Mouse (Mus musculus) heart, postnatal 0 days (tissue): Measurements from ENCODE around the gene Olfr655. TPM values are rescaled to one million over a fixed set of nuclear protein-coding genes. Genes with fewer than 3 reads are reported as not detected.

Experiments used
- ATAC-seq: fragments of 200-750 bp; cut with Nextera tagmentation; 2 replicates; pipeline ENCODE4 v1.8.0; 2017; ENCODE audit warnings: low read depth, moderate number of reproducible peaks, moderate library complexity; ENCODE audit not compliant: insufficient read depth
- DNase-seq: peaks from one replicate; pipeline ENCODE4 v3.0.0-alpha.2; 2016; ENCODE audit warnings: low spot score
- H3K27ac ChIP-seq: fragments of 300-500 bp; sonication (generic); 2 replicates; pipeline ENCODE4 v1.5.1; 2014; ENCODE audit warnings: low read depth, mild to moderate bottlenecking
- H3K27me3 ChIP-seq: fragments of 300-500 bp; sonication (generic); 2 replicates; pipeline ENCODE4 v1.6.1; 2014; ENCODE audit warnings: low read length, mixed read lengths; ENCODE audit not compliant: control insufficient read depth, insufficient read depth
- H3K36me3 ChIP-seq: fragments of 300-500 bp; sonication (generic); replicated peaks from 2 replicates; pipeline ENCODE4 v1.6.1; 2014; ENCODE audit warnings: low read length, mixed read lengths; ENCODE audit not compliant: control insufficient read depth, insufficient read depth
- H3K4me1 ChIP-seq: fragments of 300-500 bp; sonication (generic); 2 replicates; pipeline ENCODE4 v1.6.1; 2014; ENCODE audit warnings: antibody characterized with exemption; ENCODE audit not compliant: control insufficient read depth, insufficient read depth
- H3K4me2 ChIP-seq: fragments of 300-500 bp; sonication (generic); 2 replicates; pipeline ENCODE4 v1.6.1; 2014; ENCODE audit warnings: low read depth, mild to moderate bottlenecking, low read length, moderate library complexity
- H3K4me3 ChIP-seq: fragments of 300-500 bp; sonication (generic); 2 replicates; pipeline ENCODE4 v1.5.1; 2014; ENCODE audit warnings: low read depth, low read length
- H3K9ac ChIP-seq: fragments of 300-500 bp; sonication (generic); replicated peaks from 2 replicates; pipeline ENCODE4 v1.6.1; 2014; ENCODE audit warnings: low read depth, low read length, mixed read lengths
- H3K9me3 ChIP-seq: fragments of 300-500 bp; sonication (generic); replicated peaks from 2 replicates; pipeline ENCODE4 v1.6.1; 2016; ENCODE audit warnings: low read length; ENCODE audit not compliant: control insufficient read depth
- CTCF ChIP-seq: IDR thresholded peaks from 2 replicates; pipeline ENCODE4 v1.5.1; 2016; ENCODE audit warnings: antibody characterized with exemption, control low read depth, low read depth
- EP300 ChIP-seq: IDR thresholded peaks from 2 replicates; pipeline ENCODE4 v1.6.1; 2016; ENCODE audit warnings: antibody characterized with exemption, low read depth
- WGBS: fragments of 180-500 bp; shearing (Covaris S2); extraction: QIAGEN DNeasy Blood & Tissue Kit; methylation state at CpG from one replicate; pipeline ENCODE4 v1.1.7; 2014; 5-methylcytosine and 5-hydroxymethylcytosine counted together
- polyA plus RNA-seq: library from polyadenylated mRNA; unstranded; fragments of >200 nt; fragmentation: Nextera tagmentation; extraction: Ambion mirVana; gene quantifications from 2 replicates; pipeline ENCODE4 v1.2.1, GENCODE M21; 2015
- total RNA-seq: library from RNA; depleted of rRNA; stranded (reverse); fragments of >200 nt; gene quantifications from 2 replicates; pipeline ENCODE4 v1.2.3, GENCODE M21; 2014; ENCODE audit warnings: low replicate concordance; rRNA removed

Gene Olfr655
- not detected in 2 replicates for total RNA-seq
- polyA plus RNA-seq: not detected in 2 replicates

- ATAC-seq: no peak
- no peak for TF ChIP-seq CTCF
- TF ChIP-seq EP300: no peak
These were observed at the start of gene Olfr655 for GRCm38 (mm10) chr7:104601679-104602078. Gene Olfr655, minus strand, starts transcription at chr7:104601779.

GRCm38 (mm10) chr7:104646841-104647482 is 45.4 kb upstream of the Olfr655 start, which contains the start of gene Olfr658:
Gene Olfr658, minus strand, starts transcription at chr7:104647305.
- Histone ChIP-seq H3K9ac (no peak within 1 kb of the TSS), H3K4me2 (no peak within 1 kb of the TSS), H3K36me3 (no peaks in the 10 kb centered on the region), H3K27ac (no peak within 1 kb of the TSS), H3K4me1 (no peaks in the 10 kb centered on the region), H3K4me3 (no peak within 1 kb of the TSS), H3K9me3 (no peaks in the 10 kb centered on the region), H3K27me3 (no peaks in the 10 kb centered on the region)
- TF ChIP-seq CTCF (peak; percentile 48), EP300 (no peak)
- DNase-seq (no peak), ATAC-seq (no peak)
- WGBS: 27% methylated on average over 21 of the region's 22 CpGs

More at GRCm38 (mm10) chr7:104601679-104602078, at the start of gene Olfr655:
- no peaks in the 10 kb centered on the region for H3K36me3 ChIP-seq
- H3K4me3 ChIP-seq: no peak within 1 kb of the TSS
- 65% methylated on average over 2 of the region's 2 CpGs for WGBS
- no peak for DNase-seq
- H3K9ac ChIP-seq: no peak within 1 kb of the TSS
- H3K27ac ChIP-seq: no peak within 1 kb of the TSS
- H3K4me2 ChIP-seq: no peak within 1 kb of the TSS
- H3K4me1 ChIP-seq: no peaks in the 10 kb centered on the region
- H3K27me3 ChIP-seq: no peaks in the 10 kb centered on the region
- no peaks in the 10 kb centered on the region for H3K9me3 ChIP-seq

- no peak within 1 kb of the TSS for H3K27ac ChIP-seq
- no peak within 1 kb of the TSS for H3K9ac ChIP-seq
- TF ChIP-seq CTCF (no peak), EP300 (no peak)
- no peaks in the 10 kb centered on the region for H3K4me1 ChIP-seq
- H3K4me3 ChIP-seq: no peak within 1 kb of the TSS
- ATAC-seq: no peak
- no peak for DNase-seq
- no peak within 1 kb of the TSS for H3K4me2 ChIP-seq
- H3K36me3 ChIP-seq: no peaks in the 10 kb centered on the region
- H3K9me3 ChIP-seq: no peaks in the 10 kb centered on the region
- H3K27me3 ChIP-seq: no peaks in the 10 kb centered on the region
These were observed 22.9 kb upstream of the Olfr655 start, which contains the start of gene Olfr657 for GRCm38 (mm10) chr7:104624494-104624893. Gene Olfr657, plus strand, starts transcription at chr7:104624794.

- no peak within 1 kb of the TSS for H3K9ac ChIP-seq
- 56% methylated on average over 4 of the region's 4 CpGs for WGBS
- no peaks in the 10 kb centered on the region for H3K27me3 ChIP-seq
- no peak within 1 kb of the TSS for H3K27ac ChIP-seq
- H3K4me1 ChIP-seq: no peaks in the 10 kb centered on the region
- DNase-seq: no peak
- no peaks in the 10 kb centered on the region for H3K36me3 ChIP-seq
- TF ChIP-seq CTCF (no peak), EP300 (no peak)
- no peak within 1 kb of the TSS for H3K4me3 ChIP-seq
- H3K4me2 ChIP-seq: no peak within 1 kb of the TSS
- no peaks in the 10 kb centered on the region for H3K9me3 ChIP-seq
- ATAC-seq: no peak
These were observed 12.1 kb upstream of the Olfr655 start, which contains the start of gene Olfr656 for GRCm38 (mm10) chr7:104613655-104614054. Gene Olfr656, plus strand, starts transcription at chr7:104613955.

- Histone ChIP-seq H3K27me3 (no peaks in the 10 kb centered on the region), H3K4me3 (no peak overlapping the region), H3K4me1 (no peaks in the 10 kb centered on the region), H3K36me3 (no peaks in the 10 kb centered on the region), H3K9ac (no peak overlapping the region), H3K4me2 (no peak overlapping the region), H3K9me3 (no peaks in the 10 kb centered on the region), H3K27ac (no peak overlapping the region)
- TF ChIP-seq EP300: no peak
- TF ChIP-seq CTCF: no peak
- ATAC-seq: no peak
- DNase-seq: no peak
These were observed 3.1 kb upstream of the Olfr655 start for GRCm38 (mm10) chr7:104604727-104605126.

- H3K4me3 ChIP-seq: no peak overlapping the region
- no peaks in the 10 kb centered on the region for H3K36me3 ChIP-seq
- no peak overlapping the region for H3K9ac ChIP-seq
- DNase-seq (no peak), ATAC-seq (no peak)
- peak; percentile 63 for TF ChIP-seq CTCF
- TF ChIP-seq EP300: no peak
- H3K9me3 ChIP-seq: no peaks in the 10 kb centered on the region
- 3% methylated on average over 3 of the region's 3 CpGs for WGBS
- H3K27ac ChIP-seq: no peak overlapping the region
- H3K27me3 ChIP-seq: no peaks in the 10 kb centered on the region
- no peak overlapping the region for H3K4me2 ChIP-seq
- H3K4me1 ChIP-seq: no peaks in the 10 kb centered on the region
These were observed 1.6 kb upstream of the Olfr655 start for GRCm38 (mm10) chr7:104603173-104603572.
